Mouse (Mus musculus) stomach, embryonic 14.5 days (tissue): ENCODE results near the gene Tubd1. TPM values are rescaled to one million over a fixed set of nuclear protein-coding genes. Genes with fewer than 3 reads are reported as not detected.
A peak's percentile ranks its signal among the peaks of the same experiment; 100 is the strongest.

Experiments
- ATAC-seq: fragments of 200-750 bp; cut with Nextera tagmentation; 2 replicates; pipeline ENCODE4 v1.8.0; 2017; ENCODE audit warnings: low read depth, moderate TSS enrichment; ENCODE audit not compliant: insufficient number of reproducible peaks, insufficient read depth, low FRiP score
- H3K27ac ChIP-seq: fragments of 300-500 bp; sonication (generic); 2 replicates; pipeline ENCODE4 v1.5.1; 2014; ENCODE audit warnings: mild to moderate bottlenecking, low read length, moderate library complexity, mixed read lengths
- H3K27me3 ChIP-seq: fragments of 300-500 bp; sonication (generic); 2 replicates; pipeline ENCODE4 v1.6.1; 2014; ENCODE audit warnings: low read length, control low read depth, mixed read lengths; ENCODE audit not compliant: control insufficient read depth, insufficient read depth
- H3K36me3 ChIP-seq: fragments of 300-500 bp; sonication (generic); 2 replicates; pipeline ENCODE4 v1.6.1; 2014; ENCODE audit warnings: mild to moderate bottlenecking, control low read depth, low read length, moderate library complexity, mixed read lengths; ENCODE audit not compliant: control insufficient read depth, insufficient read depth
- H3K4me1 ChIP-seq: fragments of 300-500 bp; sonication (generic); 2 replicates; pipeline ENCODE4 v1.6.1; 2014; ENCODE audit warnings: low read length, control low read depth, mixed read lengths; ENCODE audit not compliant: control insufficient read depth, insufficient read depth
- H3K4me2 ChIP-seq: fragments of 300-500 bp; sonication (generic); replicated peaks from 2 replicates; pipeline ENCODE4 v1.6.1; 2014; ENCODE audit warnings: low read depth, low read length, control low read depth
- H3K4me3 ChIP-seq: fragments of 300-500 bp; sonication (generic); 2 replicates; pipeline ENCODE4 v1.5.1; 2014; ENCODE audit warnings: low read depth, low read length, control low read depth
- H3K9ac ChIP-seq: fragments of 300-500 bp; sonication (generic); replicated peaks from 2 replicates; pipeline ENCODE4 v1.6.1; 2014; ENCODE audit warnings: low read depth, mild to moderate bottlenecking, control low read depth, low read length, moderate library complexity, mixed read lengths
- H3K9me3 ChIP-seq: fragments of 300-500 bp; sonication (generic); 2 replicates; pipeline ENCODE4 v1.6.1; 2016; ENCODE audit warnings: low read depth, low read length, control low read depth; ENCODE audit not compliant: control insufficient read depth
- WGBS: fragments of 180-500 bp; shearing (Covaris S2); extraction: QIAGEN DNeasy Blood & Tissue Kit; methylation state at CpG from one replicate; pipeline ENCODE4 v1.1.7; 2014; 5-methylcytosine and 5-hydroxymethylcytosine counted together
- polyA plus RNA-seq: library from polyadenylated mRNA; unstranded; fragments of >200 nt; fragmentation: Nextera tagmentation; extraction: Ambion mirVana; gene quantifications from 2 replicates; pipeline ENCODE4 v1.2.1, GENCODE M21; 2014

Tubd1 gene
- polyA plus RNA-seq, 1 experiment from 2014 or later = 9.9 TPM

DNA sequence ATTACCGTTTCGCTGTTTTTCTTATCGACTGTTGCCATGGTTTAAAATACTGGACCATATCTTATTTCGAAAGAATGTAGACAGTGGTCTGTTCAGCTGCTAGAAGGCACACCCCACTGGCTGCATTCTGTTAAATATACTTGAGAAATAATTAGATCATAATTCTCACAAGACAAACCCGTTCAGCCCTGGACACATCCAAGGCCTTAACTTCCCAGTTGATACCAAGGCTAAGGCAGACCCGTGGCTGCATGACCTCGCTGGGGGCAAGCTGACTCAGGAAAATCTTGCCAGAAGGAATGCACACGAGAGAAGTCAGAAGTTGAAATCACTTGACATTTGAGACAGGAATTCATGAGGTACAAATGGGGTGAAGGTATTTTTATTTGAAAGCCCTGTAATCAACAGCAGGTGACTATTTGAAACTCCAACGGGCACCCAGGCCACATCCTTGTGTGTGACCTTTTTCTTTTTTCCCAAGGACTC lies 25.5 kb downstream of the Tubd1 start:
- peaks cover 23% of the 10 kb centered on the region for H3K4me1 ChIP-seq
- no peaks in the 10 kb centered on the region for H3K27me3 ChIP-seq
- no peak overlapping the region for H3K4me3 ChIP-seq
- peak overlapping the region; percentile 8; the same call in 1 of the 2 replicates for H3K27ac ChIP-seq
- H3K4me2 ChIP-seq = no peak overlapping the region
- no peaks in the 10 kb centered on the region for H3K9me3 ChIP-seq
- 29% methylated on average over 9 of the region's 9 CpGs for WGBS
- H3K9ac ChIP-seq = no peak overlapping the region
- H3K36me3 ChIP-seq = no peaks in the 10 kb centered on the region
- ATAC-seq = no peak

DNA sequence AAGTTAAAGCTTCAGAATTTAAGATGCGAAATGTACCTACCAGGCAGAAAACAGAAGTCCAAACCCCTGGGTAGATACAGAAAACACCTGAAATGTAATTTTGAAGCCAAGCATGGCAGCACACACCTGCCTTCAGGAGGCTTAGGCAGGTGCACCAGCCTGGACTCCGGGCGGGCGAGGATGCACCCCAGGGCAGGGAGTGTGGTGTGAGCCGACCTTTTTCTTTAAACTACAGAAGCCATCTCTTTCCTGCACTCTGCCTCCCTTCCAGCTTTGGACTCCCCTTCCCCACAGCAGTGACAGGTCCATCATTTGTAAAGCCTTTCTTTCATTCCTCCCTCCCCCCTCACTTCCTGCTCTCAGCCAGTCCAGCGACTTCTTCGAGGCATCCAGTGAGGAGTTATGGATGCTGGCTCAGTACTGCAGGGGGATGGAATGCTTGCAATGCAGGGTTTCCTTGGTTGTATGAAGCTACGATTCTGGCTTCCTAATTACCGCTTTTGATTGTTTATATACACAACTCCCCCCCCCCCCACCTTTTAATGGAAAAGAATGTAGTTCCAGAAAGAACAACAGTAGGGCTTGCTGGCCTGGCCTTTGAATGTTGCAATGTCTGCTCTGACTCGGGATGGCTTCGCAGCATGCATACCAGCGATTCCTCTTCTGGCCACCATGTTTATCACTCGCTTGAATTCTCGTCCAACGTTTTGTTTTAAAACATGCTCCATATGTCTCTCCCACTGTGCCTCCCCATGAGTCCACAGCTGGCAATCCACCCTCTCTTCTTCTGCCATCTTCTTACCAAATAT lies 26.5 kb downstream of the Tubd1 start:
- peak overlapping the region; percentile 8; the same call in 1 of the 2 replicates for H3K27ac ChIP-seq
- no peaks in the 10 kb centered on the region for H3K27me3 ChIP-seq
- H3K36me3 ChIP-seq = no peaks in the 10 kb centered on the region
- peaks cover 23% of the 10 kb centered on the region for H3K4me1 ChIP-seq
- no peak overlapping the region for H3K4me3 ChIP-seq
- no peak overlapping the region for H3K9ac ChIP-seq
- peak overlapping the region; percentile 10; the same call in 1 of the 2 replicates for H3K4me2 ChIP-seq
- WGBS = 23% methylated on average over 15 of the region's 15 CpGs
- ATAC-seq = no peak
- H3K9me3 ChIP-seq = no peaks in the 10 kb centered on the region

DNA sequence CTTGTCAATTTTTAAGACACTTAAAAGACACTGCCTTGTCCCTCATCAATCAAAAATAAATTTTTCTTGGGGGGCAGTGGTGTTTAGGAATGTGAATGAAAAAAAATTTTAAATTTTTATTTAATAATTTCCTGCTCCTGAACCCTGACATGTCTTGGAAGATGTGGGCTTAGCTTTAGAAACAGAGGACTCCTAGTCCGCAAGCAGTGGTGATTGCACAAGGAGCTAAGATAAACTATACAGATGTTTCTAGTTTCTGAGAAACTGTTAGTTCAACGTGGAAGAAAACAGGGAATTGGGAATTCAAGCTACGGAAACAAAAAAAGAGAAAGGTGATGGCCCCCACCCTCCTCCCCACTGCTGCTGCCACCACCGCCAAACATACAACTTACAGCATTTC lies 27.1 kb downstream of the Tubd1 start:
- 0 out of 2 replicates have a peak overlapping the region, but pooled peaks have one; percentile 10 for H3K4me2 ChIP-seq
- H3K4me3 ChIP-seq = no peak overlapping the region
- peak overlapping the region; percentile 10; the same call in 1 of the 2 replicates for H3K27ac ChIP-seq
- WGBS = 61% methylated on average over 4 of the region's 4 CpGs
- peaks cover 23% of the 10 kb centered on the region for H3K4me1 ChIP-seq
- no peak for ATAC-seq
- H3K9ac ChIP-seq = no peak overlapping the region
- no peaks in the 10 kb centered on the region for H3K9me3 ChIP-seq
- H3K27me3 ChIP-seq = no peaks in the 10 kb centered on the region
- H3K36me3 ChIP-seq = no peaks in the 10 kb centered on the region

- no peaks in the 10 kb centered on the region for H3K9me3 ChIP-seq
- no peaks in the 10 kb centered on the region for H3K36me3 ChIP-seq
- no peak for ATAC-seq
- H3K27me3 ChIP-seq = no peaks in the 10 kb centered on the region
- no peak overlapping the region for H3K9ac ChIP-seq
- no peak overlapping the region for H3K27ac ChIP-seq
- H3K4me2 ChIP-seq = no peak overlapping the region
- WGBS = 57% methylated on average over 2 of the region's 2 CpGs
- peaks cover 29% of the 10 kb centered on the region for H3K4me1 ChIP-seq
- H3K4me3 ChIP-seq = no peak overlapping the region
Observed at GRCm38 (mm10) chr11:86572623-86573022, 27.8 kb downstream of the Tubd1 start.

DNA sequence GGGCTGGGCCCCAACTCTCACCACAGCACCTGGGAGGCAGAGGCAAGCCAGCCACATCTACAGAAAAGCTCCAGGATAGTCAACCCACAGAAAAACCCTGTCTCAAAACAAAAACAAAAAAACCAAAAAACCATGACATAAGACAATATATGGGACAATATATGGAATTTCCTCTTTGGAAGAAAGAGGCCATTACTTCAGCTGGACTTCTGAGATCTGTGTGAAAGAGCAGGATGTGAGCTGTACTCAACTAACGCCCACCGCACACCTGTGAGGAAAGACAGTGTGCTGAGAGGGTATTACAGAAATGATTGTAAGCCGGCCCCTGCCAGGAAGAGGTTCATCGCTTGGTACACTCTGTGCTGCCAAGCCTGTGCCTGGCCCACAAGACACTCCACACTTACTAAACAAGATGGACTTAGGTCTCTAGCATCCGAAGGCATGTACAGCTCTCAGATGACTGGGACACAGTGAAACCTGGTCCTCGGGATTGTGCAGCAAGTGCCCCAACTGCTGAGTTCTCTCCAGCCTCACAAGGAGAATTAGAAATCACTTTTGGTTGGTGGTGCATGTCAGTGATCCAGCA lies 28.9 kb downstream of the Tubd1 start:
- no peaks in the 10 kb centered on the region for H3K9me3 ChIP-seq
- no peak for ATAC-seq
- WGBS = 84% methylated on average over 6 of the region's 6 CpGs

GRCm38 (mm10) chr11:86574408-86574807 lies 29.6 kb downstream of the Tubd1 start:
- Histone ChIP-seq H3K9me3 (no peaks in the 10 kb centered on the region), H3K4me3 (no peak overlapping the region), H3K4me2 (no peak overlapping the region), H3K9ac (no peak overlapping the region), H3K4me1 (peaks cover 38% of the 10 kb centered on the region), H3K27ac (no peak overlapping the region), H3K36me3 (no peaks in the 10 kb centered on the region), H3K27me3 (no peaks in the 10 kb centered on the region)
- 31% methylated on average over 2 of the region's 2 CpGs for WGBS
- ATAC-seq = no peak

More for the DNA sequence above, 28.9 kb downstream of the Tubd1 start:
- H3K4me3 ChIP-seq = no peak overlapping the region
- peaks cover 31% of the 10 kb centered on the region for H3K4me1 ChIP-seq
- no peak overlapping the region for H3K9ac ChIP-seq
- no peak overlapping the region for H3K27ac ChIP-seq
- no peaks in the 10 kb centered on the region for H3K36me3 ChIP-seq
- no peak overlapping the region for H3K4me2 ChIP-seq
- no peaks in the 10 kb centered on the region for H3K27me3 ChIP-seq

DNA sequence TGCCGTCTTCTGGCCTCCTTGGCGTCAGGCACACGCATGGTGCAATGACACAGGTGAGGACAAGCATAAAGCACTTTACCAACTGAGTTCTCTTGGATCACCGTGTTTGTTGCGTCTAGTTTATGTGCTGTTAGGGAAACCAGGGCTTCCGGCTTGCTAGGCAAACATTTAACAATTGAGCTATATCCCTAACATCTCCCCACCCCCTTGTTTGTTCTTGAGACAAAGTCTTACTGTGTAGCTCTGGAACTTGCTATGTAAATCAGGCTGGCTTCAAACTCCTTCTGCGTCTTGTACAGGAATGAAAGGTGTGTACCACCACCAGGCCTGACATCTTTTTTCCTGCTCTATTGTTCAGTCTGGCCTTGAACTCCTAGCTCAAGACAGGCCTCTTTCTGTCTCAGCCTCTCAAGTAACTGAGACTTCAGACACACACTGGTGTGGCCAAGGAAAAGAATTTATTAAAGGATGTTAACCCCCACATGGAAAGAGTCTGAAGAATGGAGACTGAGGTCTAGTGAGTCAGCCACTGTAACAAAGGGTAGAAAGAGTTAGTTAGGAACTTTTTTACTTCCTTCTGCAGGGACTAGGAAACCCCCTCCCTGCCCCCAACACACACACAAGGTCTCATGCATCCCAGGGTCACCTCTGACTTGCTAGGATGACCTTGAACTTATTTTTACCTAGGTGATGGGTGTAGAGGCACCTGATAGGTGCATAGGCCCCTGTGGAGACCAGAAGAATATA lies 31.0 kb downstream of the Tubd1 start:
- Histone ChIP-seq H3K4me2 (no peak overlapping the region), H3K9ac (no peak overlapping the region), H3K27me3 (no peaks in the 10 kb centered on the region), H3K4me3 (no peak overlapping the region), H3K27ac (peak overlapping the region; percentile 74; the same call in 1 of the 2 replicates), H3K9me3 (no peaks in the 10 kb centered on the region), H3K36me3 (no peaks in the 10 kb centered on the region), H3K4me1 (peaks cover 36% of the 10 kb centered on the region)
- WGBS = 71% methylated on average over 7 of the region's 7 CpGs
- peak; percentile 51; the same call in 1 of the 2 replicates for ATAC-seq

DNA sequence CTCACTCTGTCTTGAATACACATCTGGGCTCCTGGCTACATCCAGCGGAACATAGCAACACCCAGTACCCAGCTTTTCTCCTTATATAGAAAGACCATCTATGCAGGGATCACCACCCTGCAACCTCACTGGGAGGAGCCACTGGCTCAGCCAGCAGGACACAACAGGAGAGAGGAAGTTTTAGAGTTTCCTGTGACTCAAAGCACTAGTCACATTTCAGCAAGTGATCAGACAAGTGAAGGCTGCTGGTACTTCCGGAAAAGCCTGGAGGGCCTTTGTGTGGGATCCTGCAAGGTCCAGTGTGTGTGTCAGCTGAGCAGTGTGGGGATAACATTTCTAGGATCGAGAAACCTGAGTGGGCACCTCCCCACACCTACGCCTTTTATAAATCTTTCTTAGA lies 32.4 kb downstream of the Tubd1 start:
- Histone ChIP-seq H3K9ac (no peak overlapping the region), H3K9me3 (no peaks in the 10 kb centered on the region), H3K4me2 (no peak overlapping the region), H3K36me3 (no peaks in the 10 kb centered on the region), H3K4me3 (no peak overlapping the region), H3K4me1 (peaks cover 25% of the 10 kb centered on the region), H3K27ac (peak overlapping the region; percentile 80), H3K27me3 (no peaks in the 10 kb centered on the region)
- no peak for ATAC-seq
- 61% methylated on average over 4 of the region's 4 CpGs for WGBS
